Mouse (Mus musculus): ENCODE measurements at regions not wholly inside any gene's neighbourhood (a gene's known extent, or its start where the extent isn't known, plus 50 kb on each side); places are given as distances from the start of the nearest gene placed in this dataset.
"Not testable (repeated sequence)": the region's sequence is repeated elsewhere in the genome, so short reads cannot be mapped to it uniquely, and the experiment has no call there.

GRCm38 (mm10) chr12:3127336-3127735 is 182.4 kb downstream of the Rab10 start:
- TF ChIP-seq CTCF (IDR thresholded peaks at IDR 0.05; ENCODE audit: insufficient read depth, low read length); POLR2A (IDR thresholded peaks at IDR 0.05; ENCODE audit: borderline replicate concordance, extremely low read depth, low read depth, low read length): not testable (repeated sequence)
